Mouse (Mus musculus) G1E (cell line): ENCODE results near the gene Zc3h18.

Source experiments
- CTCF ChIP-seq: IDR thresholded peaks from 2 replicates; pipeline ENCODE4 v1.5.1; 2012; ENCODE audit warnings: low read depth, low read length, inconsistent platforms, mixed read lengths
- GATA1 ChIP-seq: IDR thresholded peaks from 2 replicates; pipeline ENCODE4 v1.6.1; 2012; ENCODE audit warnings: borderline replicate concordance, low read length, inconsistent platforms, mixed read lengths
- TAL1 ChIP-seq: conservative IDR thresholded peaks from 2 replicates; pipeline ENCODE4 v1.6.1; 2012; ENCODE audit warnings: low read depth, low read length, inconsistent platforms, mixed read lengths

- TF ChIP-seq CTCF (no peak), TAL1 (no peak), GATA1 (no peak)
Measured at GRCm38 (mm10) chr8:122421376-122422070, 45.1 kb downstream of the Zc3h18 start, which contains the start of gene Il17c.
